Mouse (Mus musculus) heart, embryonic 12.5 days (tissue): ENCODE measurements around the gene Tmem253. TPM values are rescaled to one million over a fixed set of nuclear protein-coding genes. Genes with fewer than 3 reads are reported as not detected.
A peak's percentile ranks its signal among the peaks of the same experiment; 100 is the strongest.

Experiments
- ATAC-seq: fragments of 200-750 bp; cut with Nextera tagmentation; 2 replicates; pipeline ENCODE4 v1.8.0; 2017; ENCODE audit warnings: moderate TSS enrichment, moderate library complexity; ENCODE audit not compliant: insufficient number of reproducible peaks, low FRiP score
- H3K27ac ChIP-seq: fragments of 300-500 bp; sonication (generic); 2 replicates; pipeline ENCODE4 v1.5.1; 2016; ENCODE audit warnings: mild to moderate bottlenecking, moderate library complexity; ENCODE audit not compliant: poor library complexity, severe bottlenecking
- H3K27me3 ChIP-seq: fragments of 300-500 bp; sonication (generic); replicated peaks from 2 replicates; pipeline ENCODE4 v1.6.1; 2016; ENCODE audit warnings: mild to moderate bottlenecking, moderate library complexity
- H3K36me3 ChIP-seq: fragments of 300-500 bp; sonication (generic); 2 replicates; pipeline ENCODE4 v1.6.1; 2016; ENCODE audit warnings: mild to moderate bottlenecking, moderate library complexity
- H3K4me1 ChIP-seq: fragments of 300-500 bp; sonication (generic); replicated peaks from 2 replicates; pipeline ENCODE4 v1.6.1; 2016; ENCODE audit warnings: mild to moderate bottlenecking
- H3K4me2 ChIP-seq: fragments of 300-500 bp; sonication (generic); 2 replicates; pipeline ENCODE4 v1.6.1; 2016; ENCODE audit warnings: mild to moderate bottlenecking, moderate library complexity
- H3K4me3 ChIP-seq: fragments of 300-500 bp; sonication (generic); 2 replicates; pipeline ENCODE4 v1.5.1; 2016; ENCODE audit warnings: mild to moderate bottlenecking
- H3K9ac ChIP-seq: fragments of 300-500 bp; sonication (generic); 2 replicates; pipeline ENCODE4 v1.6.1; 2016; ENCODE audit warnings: mild to moderate bottlenecking, moderate library complexity
- H3K9me3 ChIP-seq: fragments of 300-500 bp; sonication (generic); replicated peaks from 2 replicates; pipeline ENCODE4 v1.6.1; 2016; ENCODE audit warnings: mild to moderate bottlenecking, moderate library complexity
- WGBS: fragments of 180-500 bp; shearing (Covaris S2); methylation state at CpG from one replicate; pipeline ENCODE4 v1.1.7; 2016; 5-methylcytosine and 5-hydroxymethylcytosine counted together
- polyA plus RNA-seq: library from polyadenylated mRNA; unstranded; fragments of >200 nt; fragmentation: Nextera tagmentation; extraction: Ambion mirVana; gene quantifications from 2 replicates; pipeline ENCODE4 v1.2.1, GENCODE M21; 2016

Gene Tmem253
- polyA plus RNA-seq, 1 experiment from 2014 or later: 0.80 TPM

GRCm38 (mm10) chr14:52014761-52015311 lies 622 bp upstream of the Tmem253 start:
- H3K4me1 ChIP-seq: peaks cover 72% of the 10 kb centered on the region
- no peaks in the 10 kb centered on the region for H3K27me3 ChIP-seq
- ATAC-seq: peak; percentile 60

GRCm38 (mm10) chr14:52016625-52017405 lies 1.4 kb downstream of the Tmem253 start:
- H3K4me2 ChIP-seq: no peak overlapping the region
- no peaks in the 10 kb centered on the region for H3K36me3 ChIP-seq
- 88% methylated on average over 13 of the region's 13 CpGs for WGBS
- peaks cover 61% of the 10 kb centered on the region for H3K4me1 ChIP-seq
- peak overlapping the region; percentile 99; the same call in 1 of the 2 replicates for H3K27ac ChIP-seq
- no peaks in the 10 kb centered on the region for H3K9me3 ChIP-seq
- peak overlapping the region; percentile 48; the same call in 1 of the 2 replicates for H3K9ac ChIP-seq
- no peak for ATAC-seq
- H3K27me3 ChIP-seq: no peaks in the 10 kb centered on the region
- no peak overlapping the region for H3K4me3 ChIP-seq

More at GRCm38 (mm10) chr14:52014761-52015311, 622 bp upstream of the Tmem253 start:
- Histone ChIP-seq H3K9me3 (no peaks in the 10 kb centered on the region), H3K36me3 (no peaks in the 10 kb centered on the region; the same call in 1 of the 2 replicates), H3K27ac (peak overlapping the region; percentile 99), H3K4me3 (peak overlapping the region; percentile 92), H3K4me2 (peak overlapping the region; percentile 86), H3K9ac (peak overlapping the region; percentile 97)
- WGBS: under 1% methylated on average over 22 of the region's 28 CpGs

DNA sequence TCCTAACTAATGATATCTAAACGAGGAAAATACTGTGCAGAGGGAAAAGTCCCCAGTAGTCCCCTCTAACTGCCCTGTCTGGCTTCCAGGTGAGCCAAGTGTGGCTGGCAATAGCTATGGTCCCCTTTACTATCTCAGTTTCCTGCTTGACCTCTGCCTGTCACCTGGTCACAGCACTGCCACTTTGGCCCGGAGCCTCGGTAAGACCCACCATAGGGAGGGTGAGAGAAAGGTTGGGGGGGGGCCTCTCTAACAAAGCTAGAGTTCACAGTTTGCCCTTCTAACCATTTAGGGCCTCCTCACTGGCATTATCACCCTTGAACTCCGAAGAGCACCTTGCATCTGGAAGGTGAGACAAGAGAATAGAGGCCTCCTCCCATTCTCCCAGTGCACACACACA lies 2.2 kb downstream of the Tmem253 start:
- Histone ChIP-seq H3K27ac (no peak overlapping the region), H3K27me3 (no peaks in the 10 kb centered on the region), H3K9ac (no peak overlapping the region), H3K4me2 (no peak overlapping the region), H3K4me3 (no peak overlapping the region), H3K36me3 (no peaks in the 10 kb centered on the region), H3K9me3 (no peaks in the 10 kb centered on the region), H3K4me1 (peaks cover 62% of the 10 kb centered on the region)
- ATAC-seq: no peak
- 66% methylated on average over 4 of the region's 4 CpGs for WGBS

DNA sequence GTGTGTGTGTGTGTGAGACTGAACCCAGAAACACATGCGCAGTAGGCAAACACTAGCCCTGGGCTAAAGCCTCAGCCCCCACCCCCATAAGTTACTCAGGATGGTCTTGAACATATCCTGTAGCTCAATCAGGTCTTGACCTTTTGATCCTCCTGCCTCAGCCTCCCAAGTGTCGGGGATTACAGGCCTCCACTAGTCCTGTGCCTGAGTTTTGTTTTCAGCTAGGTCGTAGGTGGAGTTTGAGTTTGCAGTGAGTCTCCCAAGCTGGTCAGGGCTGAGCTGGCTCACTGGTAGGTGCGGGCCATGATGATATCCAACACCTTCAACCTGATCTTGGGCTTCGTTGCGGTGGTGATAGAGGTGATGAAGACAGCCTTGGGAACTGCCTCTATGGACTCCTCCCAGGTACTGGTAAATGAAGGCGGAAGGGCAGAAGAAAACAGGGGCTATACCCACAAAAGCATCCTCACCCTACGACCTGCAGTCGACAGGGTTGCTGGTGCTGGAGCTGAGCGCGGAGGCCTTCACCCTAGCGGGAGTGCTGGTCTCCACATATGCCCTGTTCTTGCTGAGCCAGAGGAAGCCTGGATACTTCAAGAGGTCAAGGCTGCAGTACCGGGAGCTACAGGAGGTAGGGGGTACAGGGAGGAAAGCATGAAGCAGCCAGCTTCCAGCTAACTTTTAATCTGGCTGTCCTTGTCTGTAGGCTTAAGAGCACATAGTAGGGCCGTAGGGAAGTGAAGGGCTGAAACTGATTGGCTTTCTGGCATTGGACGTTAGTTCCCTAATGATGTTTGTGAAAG lies 3.0 kb downstream of the Tmem253 start:
- no peaks in the 10 kb centered on the region for H3K27me3 ChIP-seq
- peak overlapping the region; percentile 71 for H3K4me2 ChIP-seq
- H3K9ac ChIP-seq: peak overlapping the region; percentile 86
- no peak overlapping the region for H3K27ac ChIP-seq
- peaks cover 58% of the 10 kb centered on the region for H3K4me1 ChIP-seq
- H3K9me3 ChIP-seq: no peaks in the 10 kb centered on the region
- no peaks in the 10 kb centered on the region for H3K36me3 ChIP-seq
- peak overlapping the region; percentile 60 for H3K4me3 ChIP-seq
- ATAC-seq: no peak
- 83% methylated on average over 15 of the region's 15 CpGs for WGBS

DNA sequence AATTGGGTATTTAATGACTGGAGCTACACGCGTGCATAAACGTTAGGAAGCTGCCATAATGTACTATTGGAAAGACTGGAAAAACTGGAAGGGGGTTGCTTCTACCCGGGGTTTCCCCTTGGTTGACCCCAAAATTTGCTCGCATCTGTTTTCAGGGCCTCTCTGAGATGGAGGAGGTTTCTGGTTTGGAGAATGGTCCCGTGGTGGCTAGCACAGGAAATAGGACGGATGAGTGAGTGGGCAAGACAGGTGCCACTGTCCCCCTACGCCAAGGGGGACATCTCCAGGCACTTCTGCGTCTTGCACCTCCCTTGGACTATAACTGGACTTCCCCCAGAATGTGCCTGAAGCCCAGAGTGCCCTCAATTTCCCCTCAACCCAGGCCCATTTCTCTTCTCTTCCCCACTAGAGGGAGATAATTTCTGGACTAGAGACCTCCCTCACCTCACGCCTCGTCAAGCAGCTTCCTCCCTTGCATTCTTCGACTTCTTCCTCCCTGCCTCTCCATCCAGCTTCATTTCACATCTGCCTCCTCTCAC lies 3.7 kb downstream of the Tmem253 start:
- H3K36me3 ChIP-seq: no peaks in the 10 kb centered on the region
- peaks cover 57% of the 10 kb centered on the region for H3K4me1 ChIP-seq
- 41% methylated on average over 12 of the region's 12 CpGs for WGBS
- no peaks in the 10 kb centered on the region for H3K27me3 ChIP-seq
- peak overlapping the region; percentile 60 for H3K4me3 ChIP-seq
- H3K27ac ChIP-seq: peak overlapping the region; percentile 97
- no peaks in the 10 kb centered on the region for H3K9me3 ChIP-seq
- H3K4me2 ChIP-seq: peak overlapping the region; percentile 71
- peak overlapping the region; percentile 86 for H3K9ac ChIP-seq
- peak; percentile 12 for ATAC-seq

DNA sequence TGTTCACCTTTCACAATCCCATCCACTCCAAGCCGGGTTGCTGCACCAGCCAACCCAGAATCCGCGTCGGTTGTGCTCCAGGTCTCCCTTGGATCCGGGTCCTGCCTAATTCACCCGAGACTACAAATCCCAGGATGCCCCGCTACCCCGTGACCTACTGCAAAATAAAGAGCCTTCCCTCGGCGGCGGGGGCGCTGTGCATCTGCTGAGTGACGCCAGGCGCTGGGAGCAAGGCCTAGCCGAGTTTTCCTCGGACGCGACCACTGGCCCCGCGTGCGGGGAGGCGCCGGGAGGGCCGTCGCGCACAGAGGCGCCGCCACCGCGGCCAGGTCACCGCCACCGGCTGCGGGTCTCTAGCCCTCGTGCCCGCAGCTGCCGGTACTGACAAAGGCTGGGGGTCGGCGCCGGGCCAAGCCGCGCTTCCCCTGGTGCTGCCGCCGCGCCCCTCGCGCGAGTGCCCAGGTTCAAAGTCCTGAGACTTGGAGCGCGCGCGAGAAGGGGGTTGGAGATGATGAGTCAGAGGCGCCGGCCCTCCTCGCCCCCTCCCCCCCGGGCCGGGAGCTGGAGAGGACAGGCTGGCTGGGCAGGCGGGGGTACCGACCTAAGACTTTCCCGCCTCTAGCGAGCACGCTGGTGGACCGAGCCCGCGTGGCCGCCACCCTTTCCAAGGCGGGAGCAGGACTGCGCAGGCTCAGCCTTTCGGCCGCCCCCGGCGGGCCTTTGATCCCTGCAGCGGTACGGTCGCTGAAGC lies 4.3 kb downstream of the Tmem253 start:
- Histone ChIP-seq H3K27me3 (no peaks in the 10 kb centered on the region), H3K27ac (peak overlapping the region; percentile 97), H3K4me3 (peak overlapping the region; percentile 60), H3K9me3 (no peaks in the 10 kb centered on the region), H3K4me1 (peaks cover 57% of the 10 kb centered on the region), H3K36me3 (no peaks in the 10 kb centered on the region), H3K4me2 (peak overlapping the region; percentile 71), H3K9ac (peak overlapping the region; percentile 86)
- peak; percentile 89 for ATAC-seq
- under 1% methylated on average over 73 of the region's 74 CpGs for WGBS

DNA sequence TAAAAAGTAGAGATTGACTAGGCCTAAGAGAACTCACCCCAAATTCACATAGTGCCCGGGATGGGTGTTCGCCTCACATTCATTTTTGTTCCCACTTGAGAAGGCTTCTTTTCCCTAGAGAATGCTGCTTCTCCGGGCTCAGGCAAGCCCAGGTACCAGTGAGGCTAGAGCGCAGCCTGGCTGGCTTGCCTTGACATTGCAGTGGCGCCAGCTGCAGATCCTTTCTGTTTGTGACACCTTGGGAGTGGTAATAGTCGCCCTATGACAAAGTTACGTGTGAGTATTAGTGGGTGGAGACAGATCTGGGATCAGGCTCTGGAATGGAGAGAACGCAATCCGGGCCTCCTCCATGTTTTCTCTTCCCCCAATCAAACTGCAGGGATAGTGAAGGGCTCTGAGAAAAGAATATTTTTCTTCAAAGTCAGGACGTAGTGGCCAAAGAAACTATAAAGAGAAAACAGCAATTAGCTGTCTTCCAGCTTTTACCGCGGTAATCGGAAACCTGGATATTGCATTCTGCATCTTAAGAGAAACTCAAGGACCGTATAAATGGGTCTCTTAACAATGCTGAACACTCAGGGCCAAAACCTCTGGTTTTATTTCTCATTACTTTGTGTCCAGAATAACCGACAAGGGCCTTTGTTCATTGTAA lies 5.2 kb downstream of the Tmem253 start, which contains the start of gene Zfp219:
Zfp219 (minus strand) TSS at position 248 of the 652 bp plus-strand sequence.
- peak within 1 kb of the TSS; percentile 97 for H3K27ac ChIP-seq
- peaks cover 51% of the 10 kb centered on the region for H3K4me1 ChIP-seq
- ATAC-seq: peak; percentile 72

DNA sequence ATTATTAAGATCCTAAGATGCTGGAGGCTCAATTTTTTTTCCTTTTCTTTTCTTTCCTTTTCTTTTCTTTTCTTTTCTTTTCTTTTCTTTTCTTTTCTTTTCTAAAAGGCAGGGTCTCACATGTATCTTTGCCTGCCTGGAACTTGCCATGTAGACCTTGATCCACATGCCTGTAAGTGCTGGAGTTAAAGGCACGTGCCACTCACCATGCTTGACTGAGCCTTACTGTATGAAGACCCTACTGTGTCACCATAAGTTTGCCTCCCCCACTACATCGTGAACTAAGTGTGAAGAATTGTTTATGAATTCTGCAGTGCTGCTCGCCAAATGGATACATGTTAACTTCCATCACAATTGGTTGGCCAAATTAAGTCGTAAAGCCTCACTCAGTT lies 5.7 kb downstream of the Tmem253 start:
- peak overlapping the region; percentile 97 for H3K27ac ChIP-seq
- peaks cover 46% of the 10 kb centered on the region for H3K4me1 ChIP-seq
- no peaks in the 10 kb centered on the region for H3K9me3 ChIP-seq
- no peaks in the 10 kb centered on the region for H3K27me3 ChIP-seq
- no peak overlapping the region for H3K9ac ChIP-seq
- 78% methylated on average over 4 of the region's 4 CpGs for WGBS
- H3K4me3 ChIP-seq: no peak overlapping the region
- peak overlapping the region; percentile 71; the same call in 1 of the 2 replicates for H3K4me2 ChIP-seq
- H3K36me3 ChIP-seq: no peaks in the 10 kb centered on the region
- no peak for ATAC-seq

More for the DNA sequence above, 5.2 kb downstream of the Tmem253 start, which contains the start of gene Zfp219:
- no peaks in the 10 kb centered on the region for H3K27me3 ChIP-seq
- WGBS: 11% methylated on average over 15 of the region's 15 CpGs
- H3K9ac ChIP-seq: peak within 1 kb of the TSS; percentile 86
- no peaks in the 10 kb centered on the region for H3K36me3 ChIP-seq
- peak within 1 kb of the TSS; percentile 71 for H3K4me2 ChIP-seq
- peak within 1 kb of the TSS; percentile 60 for H3K4me3 ChIP-seq
- H3K9me3 ChIP-seq: no peaks in the 10 kb centered on the region

- peak overlapping the region; percentile 97; the same call in 1 of the 2 replicates for H3K27ac ChIP-seq
- peaks cover 40% of the 10 kb centered on the region for H3K4me1 ChIP-seq
Observed at GRCm38 (mm10) chr14:52021568-52022212, 6.2 kb downstream of the Tmem253 start.

More at GRCm38 (mm10) chr14:52021568-52022212, 6.2 kb downstream of the Tmem253 start:
- H3K4me2 ChIP-seq: no peak overlapping the region
- H3K9me3 ChIP-seq: no peaks in the 10 kb centered on the region
- 88% methylated on average over 8 of the region's 8 CpGs for WGBS
- no peak overlapping the region for H3K9ac ChIP-seq
- no peak for ATAC-seq
- no peak overlapping the region for H3K4me3 ChIP-seq
- no peaks in the 10 kb centered on the region for H3K36me3 ChIP-seq
- H3K27me3 ChIP-seq: no peaks in the 10 kb centered on the region
